Mouse (Mus musculus): ENCODE data around the gene Olfr27. TPM values are rescaled to one million over a fixed set of nuclear protein-coding genes. Genes with fewer than 3 reads are reported as not detected.

The Olfr27 gene
- not detected in 2 replicates for polyA plus RNA-seq (2016; fragmentation: Nextera tagmentation; extraction: Ambion mirVana)

DNA sequence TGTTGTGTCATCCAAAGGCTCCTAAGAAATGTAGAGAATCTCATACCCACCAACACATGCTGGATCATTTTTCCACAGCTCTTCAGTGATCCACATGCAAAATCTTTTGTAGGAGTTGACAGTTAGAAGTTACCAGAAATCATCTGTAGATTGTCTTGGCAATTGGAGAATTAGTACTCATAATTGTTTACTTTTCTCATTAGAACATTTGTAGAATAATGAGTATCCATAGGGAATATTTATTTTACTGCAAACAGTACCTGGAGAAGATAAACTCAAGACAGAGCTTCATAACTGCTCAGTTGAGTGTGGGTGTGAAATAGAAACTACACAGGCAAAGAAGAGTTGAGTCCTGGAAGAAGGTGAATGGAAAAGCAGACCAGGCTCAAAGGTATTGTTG is at the start of gene Olfr27:
TSS of gene Olfr27 (plus strand) at position 301 of the 400 bp plus-strand sequence.
- Histone ChIP-seq H3K4me2 (no peak within 1 kb of the TSS), H3K4me1 (no peaks in the 10 kb centered on the region), H3K27ac (no peak within 1 kb of the TSS), H3K4me3 (no peak within 1 kb of the TSS), H3K27me3 (replicated peaks) (no peaks in the 10 kb centered on the region), H3K36me3 (no peaks in the 10 kb centered on the region), H3K9ac (no peak within 1 kb of the TSS), H3K9me3 (replicated peaks) (no peaks in the 10 kb centered on the region)
- no peak for ATAC-seq

DNA sequence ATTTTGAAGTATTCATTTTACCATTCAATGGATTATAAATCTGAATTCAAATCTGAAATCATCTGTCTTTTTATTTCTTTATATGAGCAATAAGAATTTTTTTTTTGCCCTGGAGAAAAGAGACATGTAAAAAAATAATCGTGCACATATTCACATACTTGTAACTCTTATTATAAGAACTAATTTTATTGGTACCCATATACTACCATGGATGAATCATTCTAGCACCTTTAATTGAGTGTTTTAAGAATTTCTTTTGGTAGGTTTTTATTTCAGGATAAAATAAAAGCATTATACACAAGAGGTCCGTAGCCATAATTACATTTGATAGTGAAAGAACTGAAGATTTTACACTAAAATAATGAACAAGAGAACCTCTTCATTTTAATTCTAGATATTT is 49.1 kb upstream of the Olfr27 start, which contains the start of gene Olfr938:
TSS of gene Olfr938 (minus strand) at position 101 of the 400 bp plus-strand sequence.
- 77% methylated on average over 2 of the region's 2 CpGs for WGBS (ENCODE audit: insufficient replicate concordance)
- Histone ChIP-seq H3K27me3 (replicated peaks) (no peaks in the 10 kb centered on the region), H3K4me1 (no peaks in the 10 kb centered on the region), H3K27ac (no peak within 1 kb of the TSS), H3K9me3 (replicated peaks) (no peaks in the 10 kb centered on the region), H3K36me3 (no peaks in the 10 kb centered on the region), H3K4me2 (no peak within 1 kb of the TSS), H3K9ac (no peak within 1 kb of the TSS), H3K4me3 (no peak within 1 kb of the TSS)
- ATAC-seq = no peak

DNA sequence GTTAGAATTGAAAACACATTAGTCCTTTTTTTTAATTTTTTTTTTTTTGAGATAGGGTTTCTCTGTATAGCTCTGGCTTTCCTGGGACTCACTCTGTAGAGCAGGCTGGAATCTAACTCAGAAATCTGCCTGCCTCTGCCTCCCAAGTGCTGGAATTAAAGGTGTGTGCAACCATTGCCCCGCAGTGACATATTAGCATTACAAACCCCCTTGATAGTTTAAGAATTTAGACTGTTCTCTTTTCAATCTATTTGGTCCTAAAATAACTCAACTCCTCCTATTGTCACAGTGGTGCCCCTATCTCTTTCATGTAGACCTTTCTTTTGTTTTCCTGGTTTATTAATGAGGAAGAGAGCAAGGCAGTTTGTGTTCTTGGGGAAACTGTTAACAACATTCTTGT is 605 bp upstream of the Olfr27 start:
- Histone ChIP-seq H3K4me3 (no peak overlapping the region), H3K36me3 (no peaks in the 10 kb centered on the region), H3K4me2 (no peak overlapping the region), H3K4me1 (no peaks in the 10 kb centered on the region), H3K9me3 (replicated peaks) (no peaks in the 10 kb centered on the region), H3K27ac (no peak overlapping the region), H3K9ac (no peak overlapping the region), H3K27me3 (replicated peaks) (no peaks in the 10 kb centered on the region)
- 39% methylated on average over 1 of the region's 1 CpGs for WGBS (ENCODE audit: insufficient replicate concordance)
- ATAC-seq = no peak

DNA sequence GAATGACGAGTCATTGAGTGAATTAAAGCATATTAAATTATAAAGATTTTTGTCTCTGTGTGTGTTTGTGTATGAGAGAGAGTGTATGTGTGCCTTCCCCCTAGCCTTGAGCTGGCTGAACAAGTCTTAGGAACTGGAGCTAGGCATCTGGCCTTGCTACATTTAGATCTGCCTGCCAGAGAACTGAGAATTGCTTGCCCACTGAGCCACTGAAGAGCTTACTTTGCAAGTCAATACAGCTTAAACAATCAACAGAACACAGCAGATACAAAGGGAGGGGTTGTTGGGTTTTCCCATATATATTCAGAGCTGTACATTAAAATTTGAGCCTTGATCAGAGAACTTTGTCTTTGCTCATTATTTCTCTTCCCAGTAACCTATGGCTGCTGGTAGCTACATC is 24.5 kb downstream of the Olfr27 start:
- Histone ChIP-seq H3K27me3 (replicated peaks) (no peaks in the 10 kb centered on the region), H3K27ac (no peak overlapping the region), H3K4me2 (no peak overlapping the region), H3K9ac (no peak overlapping the region), H3K36me3 (no peaks in the 10 kb centered on the region), H3K4me1 (no peaks in the 10 kb centered on the region), H3K9me3 (replicated peaks) (no peaks in the 10 kb centered on the region), H3K4me3 (no peak overlapping the region)
- ATAC-seq = no peak
- WGBS (ENCODE audit: insufficient replicate concordance) = 33% methylated on average over 1 of the region's 1 CpGs

DNA sequence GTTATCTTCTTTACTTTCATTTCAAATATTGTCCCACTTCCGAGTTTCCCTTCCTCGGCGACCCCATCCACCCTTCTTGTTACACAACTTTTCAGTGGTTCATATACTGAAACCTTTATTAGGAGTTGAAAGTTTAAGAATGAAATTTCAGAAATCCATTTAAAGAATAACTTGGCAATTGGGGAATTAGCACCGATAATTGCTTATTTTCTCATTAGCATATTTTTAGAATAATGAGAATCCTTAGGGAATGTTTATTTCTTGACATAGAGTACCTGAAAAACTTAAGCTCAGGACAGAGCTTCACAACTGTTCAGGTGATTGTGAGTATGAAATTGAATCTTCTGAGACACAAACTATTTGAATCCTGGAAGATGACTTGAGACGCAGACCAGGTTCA is 38.1 kb downstream of the Olfr27 start, which contains the start of gene Olfr943:
TSS of gene Olfr943 (plus strand) at position 301 of the 400 bp plus-strand sequence.
- no peaks in the 10 kb centered on the region for H3K27me3 ChIP-seq (replicated peaks)
- 78% methylated on average over 5 of the region's 5 CpGs for WGBS (ENCODE audit: insufficient replicate concordance)
- H3K4me2 ChIP-seq = no peak within 1 kb of the TSS

More for the DNA sequence above, 38.1 kb downstream of the Olfr27 start, which contains the start of gene Olfr943:
- Histone ChIP-seq H3K36me3 (no peaks in the 10 kb centered on the region), H3K27ac (no peak within 1 kb of the TSS), H3K4me1 (no peaks in the 10 kb centered on the region), H3K4me3 (no peak within 1 kb of the TSS), H3K9me3 (replicated peaks) (0 out of 2 replicates have a peak, but pooled peaks cover 3% of the 10 kb centered on the region), H3K9ac (no peak within 1 kb of the TSS)
- no peak for ATAC-seq

Other genes starting within 250 kb of the Olfr27 start
- not detected in 2 replicates for gene Olfr930, start 198.3 kb upstream of the Olfr27 start, polyA plus RNA-seq (2016; fragmentation: Nextera tagmentation; extraction: Ambion mirVana)
- gene Olfr933, start 155.8 kb upstream of the Olfr27 start, polyA plus RNA-seq (2016; fragmentation: Nextera tagmentation; extraction: Ambion mirVana) = not detected in 2 replicates
- gene Olfr934, start 139.8 kb upstream of the Olfr27 start, polyA plus RNA-seq (2016; fragmentation: Nextera tagmentation; extraction: Ambion mirVana) = not detected in 2 replicates
- gene Olfr935, start 128.4 kb upstream of the Olfr27 start, polyA plus RNA-seq (2016; fragmentation: Nextera tagmentation; extraction: Ambion mirVana) = not detected in 2 replicates
- not detected in 2 replicates for gene Olfr146, start 104.8 kb upstream of the Olfr27 start, polyA plus RNA-seq (2016; fragmentation: Nextera tagmentation; extraction: Ambion mirVana)
- gene Olfr937, start 63.2 kb upstream of the Olfr27 start, polyA plus RNA-seq (2016; fragmentation: Nextera tagmentation; extraction: Ambion mirVana) = not detected in 2 replicates
- gene Olfr938, start 49.2 kb upstream of the Olfr27 start, polyA plus RNA-seq (2016; fragmentation: Nextera tagmentation; extraction: Ambion mirVana) = not detected in 2 replicates
- gene Olfr943, start 38.2 kb downstream of the Olfr27 start, polyA plus RNA-seq (2016; fragmentation: Nextera tagmentation; extraction: Ambion mirVana) = not detected in 2 replicates
- gene Olfr944, start 73.8 kb downstream of the Olfr27 start, polyA plus RNA-seq (2016; fragmentation: Nextera tagmentation; extraction: Ambion mirVana) = not detected in 2 replicates
- gene Olfr1537, start 121.9 kb downstream of the Olfr27 start, polyA plus RNA-seq (2016; fragmentation: Nextera tagmentation; extraction: Ambion mirVana) = not detected in 2 replicates
- gene Olfr945, start 148.7 kb downstream of the Olfr27 start, polyA plus RNA-seq (2016; fragmentation: Nextera tagmentation; extraction: Ambion mirVana) = not detected in 2 replicates
- not detected in 2 replicates for gene Olfr948, start 197.9 kb downstream of the Olfr27 start, polyA plus RNA-seq (2016; fragmentation: Nextera tagmentation; extraction: Ambion mirVana)

Data from liver, embryonic 12.5 days (tissue).